Mouse (Mus musculus) intestine, postnatal 0 days (tissue): ENCODE measurements around the gene Saxo1. TPM values are rescaled to one million over a fixed set of nuclear protein-coding genes. Genes with fewer than 3 reads are reported as not detected.

ENCODE experiments used
- ATAC-seq: fragments of 200-750 bp; cut with Nextera tagmentation; 2 replicates; pipeline ENCODE4 v1.8.0; 2017; ENCODE audit warnings: mild to moderate bottlenecking, moderate TSS enrichment, moderate library complexity
- H3K27ac ChIP-seq: fragments of 300-500 bp; sonication (generic); 2 replicates; pipeline ENCODE4 v1.5.1; 2014; ENCODE audit warnings: mild to moderate bottlenecking, low read depth, low read length, moderate library complexity
- H3K27me3 ChIP-seq: fragments of 300-500 bp; sonication (generic); replicated peaks from 2 replicates; pipeline ENCODE4 v1.6.1; 2014; ENCODE audit warnings: low read length, mixed read lengths; ENCODE audit not compliant: control insufficient read depth, insufficient read depth
- H3K36me3 ChIP-seq: fragments of 300-500 bp; sonication (generic); 2 replicates; pipeline ENCODE4 v1.6.1; 2014; ENCODE audit warnings: mild to moderate bottlenecking, moderate library complexity; ENCODE audit not compliant: control insufficient read depth, insufficient read depth
- H3K4me1 ChIP-seq: fragments of 300-500 bp; sonication (generic); replicated peaks from 2 replicates; pipeline ENCODE4 v1.6.1; 2014; ENCODE audit warnings: antibody characterized with exemption, low read length, mixed read lengths; ENCODE audit not compliant: control insufficient read depth, insufficient read depth
- H3K4me2 ChIP-seq: fragments of 300-500 bp; sonication (generic); replicated peaks from 2 replicates; pipeline ENCODE4 v1.6.1; 2014; ENCODE audit warnings: low read depth, mild to moderate bottlenecking, moderate library complexity
- H3K4me3 ChIP-seq: fragments of 300-500 bp; sonication (generic); 2 replicates; pipeline ENCODE4 v1.5.1; 2014; ENCODE audit warnings: low read depth, low read length
- H3K9ac ChIP-seq: fragments of 300-500 bp; sonication (generic); 2 replicates; pipeline ENCODE4 v1.6.1; 2014; ENCODE audit warnings: mild to moderate bottlenecking, low read depth, low read length
- H3K9me3 ChIP-seq: fragments of 300-500 bp; sonication (generic); 2 replicates; pipeline ENCODE4 v1.6.1; 2016; ENCODE audit warnings: mixed run types; ENCODE audit not compliant: control insufficient read depth
- CTCF ChIP-seq: sonication (generic); IDR thresholded peaks from 2 replicates; pipeline ENCODE4 v1.5.1; 2016; ENCODE audit warnings: low read depth, mild to moderate bottlenecking, control low read depth, antibody characterized with exemption, moderate library complexity
- WGBS: fragments of 180-500 bp; shearing (Covaris S2); extraction: QIAGEN DNeasy Blood & Tissue Kit; methylation state at CpG from one replicate; pipeline ENCODE4 v1.1.7; 2014; 5-methylcytosine and 5-hydroxymethylcytosine counted together
- polyA plus RNA-seq: library from polyadenylated mRNA; unstranded; fragments of >200 nt; fragmentation: Nextera tagmentation; extraction: Ambion mirVana; gene quantifications from 2 replicates; pipeline ENCODE4 v1.2.1, GENCODE M21; 2015

The Saxo1 gene
- polyA plus RNA-seq, 1 experiment from 2014 or later = not detected

GRCm38 (mm10) chr4:86401116-86401515 is 157.0 kb downstream of the Saxo1 start:
- no peak overlapping the region for H3K27ac ChIP-seq
- no peak for TF ChIP-seq CTCF
- no peaks in the 10 kb centered on the region for H3K4me1 ChIP-seq
- no peak for ATAC-seq
- no peaks in the 10 kb centered on the region for H3K9me3 ChIP-seq
- WGBS = 71% methylated on average over 3 of the region's 3 CpGs
- no peak overlapping the region for H3K9ac ChIP-seq
- H3K27me3 ChIP-seq = no peaks in the 10 kb centered on the region
- no peak overlapping the region for H3K4me3 ChIP-seq
- no peaks in the 10 kb centered on the region for H3K36me3 ChIP-seq
- H3K4me2 ChIP-seq = no peak overlapping the region

GRCm38 (mm10) chr4:86397470-86397869 is 160.7 kb downstream of the Saxo1 start:
- H3K9me3 ChIP-seq = no peaks in the 10 kb centered on the region
- no peaks in the 10 kb centered on the region for H3K36me3 ChIP-seq
- TF ChIP-seq CTCF = no peak
- no peak overlapping the region for H3K27ac ChIP-seq
- H3K9ac ChIP-seq = no peak overlapping the region
- no peaks in the 10 kb centered on the region for H3K27me3 ChIP-seq
- no peak for ATAC-seq
- WGBS = 52% methylated on average over 2 of the region's 2 CpGs
- no peak overlapping the region for H3K4me3 ChIP-seq
- H3K4me2 ChIP-seq = no peak overlapping the region
- H3K4me1 ChIP-seq = no peaks in the 10 kb centered on the region

GRCm38 (mm10) chr4:86396672-86397288 is 161.3 kb downstream of the Saxo1 start:
- H3K9ac ChIP-seq = no peak overlapping the region
- WGBS = 66% methylated on average over 7 of the region's 7 CpGs
- no peaks in the 10 kb centered on the region for H3K36me3 ChIP-seq
- no peak overlapping the region for H3K27ac ChIP-seq
- no peaks in the 10 kb centered on the region for H3K4me1 ChIP-seq
- no peaks in the 10 kb centered on the region for H3K27me3 ChIP-seq
- H3K4me2 ChIP-seq = no peak overlapping the region
- no peaks in the 10 kb centered on the region for H3K9me3 ChIP-seq
- no peak overlapping the region for H3K4me3 ChIP-seq
- no peak for ATAC-seq
- TF ChIP-seq CTCF = no peak

GRCm38 (mm10) chr4:86395636-86396035 is 162.5 kb downstream of the Saxo1 start:
- TF ChIP-seq CTCF = no peak
- Histone ChIP-seq H3K27me3 (no peaks in the 10 kb centered on the region), H3K4me1 (no peaks in the 10 kb centered on the region), H3K9me3 (no peaks in the 10 kb centered on the region), H3K9ac (no peak overlapping the region), H3K4me2 (no peak overlapping the region), H3K36me3 (no peaks in the 10 kb centered on the region), H3K27ac (no peak overlapping the region), H3K4me3 (no peak overlapping the region)
- WGBS = 84% methylated on average over 6 of the region's 6 CpGs
- no peak for ATAC-seq

Other genes starting within 250 kb of the Saxo1 start
- 37.0 and 38.6 TPM in 2 replicates for gene Rraga, start 17.3 kb upstream of the Saxo1 start, polyA plus RNA-seq
- 3.0 and 3.1 TPM in 2 replicates for gene Haus6, start 53.7 kb upstream of the Saxo1 start, polyA plus RNA-seq
- 500 and 531 TPM in 2 replicates for gene Plin2, start 111.7 kb upstream of the Saxo1 start, polyA plus RNA-seq
- 3.2 and 3.8 TPM in 2 replicates for gene Dennd4c, start 190.2 kb upstream of the Saxo1 start, polyA plus RNA-seq